Mouse (Mus musculus) lung, embryonic 16.5 days (tissue): ENCODE measurements at regions not wholly inside any gene's neighbourhood (a gene's known extent, or its start where the extent isn't known, plus 50 kb on each side); places are given as distances from the start of the nearest gene placed in this dataset. TPM values are rescaled to one million over a fixed set of nuclear protein-coding genes. Genes with fewer than 3 reads are reported as not detected.
A peak's percentile ranks its signal among the peaks of the same experiment; 100 is the strongest.

Experiments used
- ATAC-seq: fragments of 200-750 bp; cut with Nextera tagmentation; 2 replicates; pipeline ENCODE4 v1.8.0; 2017; ENCODE audit warnings: low read depth, mild to moderate bottlenecking, moderate library complexity
- H3K27ac ChIP-seq: fragments of 300-500 bp; sonication (generic); 2 replicates; pipeline ENCODE4 v1.5.1; 2014; ENCODE audit warnings: mild to moderate bottlenecking, control low read depth, low read length
- H3K27me3 ChIP-seq: fragments of 300-500 bp; sonication (generic); 2 replicates; pipeline ENCODE4 v1.6.1; 2014; ENCODE audit warnings: low read depth, low read length, mixed read lengths; ENCODE audit not compliant: control insufficient read depth, insufficient read depth
- H3K36me3 ChIP-seq: fragments of 300-500 bp; sonication (generic); 2 replicates; pipeline ENCODE4 v1.6.1; 2014; ENCODE audit warnings: low read length; ENCODE audit not compliant: control insufficient read depth, insufficient read depth
- H3K4me1 ChIP-seq: fragments of 300-500 bp; sonication (generic); replicated peaks from 2 replicates; pipeline ENCODE4 v1.6.1; 2014; ENCODE audit warnings: low read length, mixed read lengths; ENCODE audit not compliant: control insufficient read depth, insufficient read depth
- H3K4me2 ChIP-seq: fragments of 300-500 bp; sonication (generic); 2 replicates; pipeline ENCODE4 v1.6.1; 2014; ENCODE audit warnings: low read depth, low read length, control low read depth
- H3K4me3 ChIP-seq: fragments of 300-500 bp; sonication (generic); 2 replicates; pipeline ENCODE4 v1.5.1; 2014; ENCODE audit warnings: mild to moderate bottlenecking, low read length, control low read depth
- H3K9ac ChIP-seq: fragments of 300-500 bp; sonication (generic); 2 replicates; pipeline ENCODE4 v1.6.1; 2014; ENCODE audit warnings: low read length, control low read depth
- H3K9me3 ChIP-seq: fragments of 300-500 bp; sonication (generic); 2 replicates; pipeline ENCODE4 v1.6.1; 2016; ENCODE audit warnings: low read length; ENCODE audit not compliant: control insufficient read depth
- WGBS: fragments of 180-500 bp; shearing (Covaris S2); extraction: QIAGEN DNeasy Blood & Tissue Kit; methylation state at CpG from one replicate; pipeline ENCODE4 v1.1.7; 2014; 5-methylcytosine and 5-hydroxymethylcytosine counted together
- microRNA-seq: library from miRNA; unstranded; fragments of <30 nt; microRNA quantifications from one replicate; pipeline ENCODE4, GENCODE M21; 2016

- Histone ChIP-seq H3K27ac (no peak overlapping the region), H3K27me3 (no peaks in the 10 kb centered on the region), H3K9me3 (no peaks in the 10 kb centered on the region), H3K4me1 (no peaks in the 10 kb centered on the region), H3K9ac (no peak overlapping the region), H3K4me3 (no peak overlapping the region), H3K36me3 (no peaks in the 10 kb centered on the region), H3K4me2 (no peak overlapping the region)
- 40% methylated on average over 2 of the region's 2 CpGs for WGBS
- peak; percentile 68; the same call in 1 of the 2 replicates for ATAC-seq
Measured at GRCm38 (mm10) chr3:38538309-38538708, 53.7 kb upstream of the Ankrd50 start.

- no peak overlapping the region for H3K4me2 ChIP-seq
- no peak overlapping the region for H3K4me3 ChIP-seq
- H3K9ac ChIP-seq = no peak overlapping the region
- H3K27ac ChIP-seq = no peak overlapping the region
- H3K36me3 ChIP-seq = no peaks in the 10 kb centered on the region
- H3K9me3 ChIP-seq = no peaks in the 10 kb centered on the region
- no peaks in the 10 kb centered on the region for H3K4me1 ChIP-seq
- H3K27me3 ChIP-seq = no peaks in the 10 kb centered on the region
- ATAC-seq = no peak
Measured at GRCm38 (mm10) chr3:38537770-38538169, 53.1 kb upstream of the Ankrd50 start.

Small RNA genes in the stretch of these regions (microRNA-seq; reads per million reads assigned to microRNA genes)
- gene Gm24462 = not detected
